Mouse (Mus musculus): ENCODE data around the gene Map3k14.

GRCm38 (mm10) chr11:103178748-103179147, 88.5 kb downstream of the Map3k14 start:
- TF ChIP-seq POLR2A (IDR thresholded peaks at IDR 0.05; ENCODE audit: low read depth, low read length), result no peak
- no peak for TF ChIP-seq CTCF (IDR thresholded peaks at IDR 0.05; ENCODE audit: extremely low read depth, insufficient read length, insufficient replicate concordance, low read depth, low read length)

Data from small intestine, adult 2 months (tissue).